Mouse (Mus musculus): ENCODE data around the gene Hist1h4k.
"Not testable (repeated sequence)": the region's sequence is repeated elsewhere in the genome, so short reads cannot be mapped to it uniquely, and the experiment has no call there.

GRCm38 (mm10) chr13:21715864-21716539, 34.3 kb downstream of the Hist1h4k start, which contains the start of the genes Hist1h2bl and Hist1h2ai:
- TF ChIP-seq CTCF (conservative IDR thresholded peaks at IDR 0.05; ENCODE audit: low read length); NANOG (IDR thresholded peaks at IDR 0.05; ENCODE audit: borderline replicate concordance, low read length); POU5F1 (IDR thresholded peaks at IDR 0.05; ENCODE audit: borderline replicate concordance, low read length): not testable (repeated sequence)

Measured in E14TG2a.4 (cell line).